Mouse (Mus musculus) CH12.LX (cell line): ENCODE measurements at regions not wholly inside any gene's neighbourhood (a gene's known extent, or its start where the extent isn't known, plus 50 kb on each side); places are given as distances from the start of the nearest gene placed in this dataset.

Experiments
- DNase-seq: peaks from one replicate; pipeline ENCODE4 v3.0.0-alpha.2; 2013; ENCODE audit errors: extremely low read depth
- H3K27ac ChIP-seq: 2 replicates; pipeline ENCODE4 v1.5.1; 2012; ENCODE audit warnings: low read depth, mild to moderate bottlenecking, control low read depth, moderate library complexity; ENCODE audit not compliant: insufficient read depth
- H3K27me3 ChIP-seq: replicated peaks from 2 replicates; pipeline ENCODE3; 2012; ENCODE audit warnings: inconsistent platforms
- H3K36me3 ChIP-seq, 2 experiments: replicated peaks in 1 of 2; 2 replicates each; pipeline versions ENCODE3 to v1.6.1; 2012; ENCODE audit warnings: inconsistent platforms in 1 of 2, low read length in 1 of 2, mild to moderate bottlenecking in 1 of 2, mixed read lengths in 1 of 2, moderate library complexity in 1 of 2; ENCODE audit not compliant: control insufficient read depth in 1 of 2, insufficient read depth in 1 of 2
- H3K4me1 ChIP-seq, 2 experiments: 2 replicates each; pipeline ENCODE4 v1.6.1; 2012; ENCODE audit warnings: inconsistent platforms in 1 of 2, moderate library complexity in 1 of 2; ENCODE audit not compliant: insufficient read depth in 2 of 2, control insufficient read depth in 1 of 2
- H3K4me2 ChIP-seq: 2 replicates; pipeline ENCODE4 v1.6.1; 2012; ENCODE audit warnings: low read depth, mild to moderate bottlenecking, control low read depth; ENCODE audit not compliant: poor library complexity, insufficient read depth, severe bottlenecking
- H3K4me3 ChIP-seq, 3 experiments: fragments of 150-350 bp in 1 of 3; sonication (generic) in 1 of 3; replicated peaks in 1 of 3; 2 replicates each; pipeline versions ENCODE3 to v1.5.1; 2011 to 2012; ENCODE audit warnings: low read depth in 2 of 3, low read length in 2 of 3, mild to moderate bottlenecking in 2 of 3, moderate library complexity in 2 of 3, control low read depth in 1 of 3, improper control_type of control experiment in 1 of 3, inconsistent platforms in 1 of 3, mixed read lengths in 1 of 3; ENCODE audit not compliant: poor library complexity in 1 of 3
- H3K79me2 ChIP-seq: replicated peaks from 2 replicates; pipeline ENCODE4 v1.6.1; 2012; ENCODE audit warnings: mild to moderate bottlenecking, moderate library complexity; ENCODE audit not compliant: control insufficient read depth, poor library complexity, insufficient read depth, severe bottlenecking; ENCODE audit errors: extremely low read depth
- H3K9ac ChIP-seq: 2 replicates; pipeline ENCODE4 v1.6.1; 2012; ENCODE audit warnings: low read depth, mild to moderate bottlenecking, control low read depth, moderate library complexity; ENCODE audit not compliant: insufficient read depth
- H3K9me3 ChIP-seq: replicated peaks from 2 replicates; pipeline ENCODE3; 2012; ENCODE audit warnings: low read length, inconsistent platforms, mixed read lengths
- EP300 ChIP-seq: IDR thresholded peaks from 2 replicates; pipeline ENCODE4 v1.6.1; 2011; ENCODE audit warnings: low read length, improper control_type of control experiment
- GABPA ChIP-seq: IDR thresholded peaks from 2 replicates; pipeline ENCODE4 v1.6.1; 2012; ENCODE audit warnings: low read depth, low read length, improper control_type of control experiment, inconsistent platforms; ENCODE audit not compliant: insufficient replicate concordance
- MAFK ChIP-seq: IDR thresholded peaks from 2 replicates; pipeline ENCODE4 v1.6.1; 2011; ENCODE audit warnings: low read length, improper control_type of control experiment; ENCODE audit not compliant: insufficient replicate concordance
- MAX ChIP-seq: IDR thresholded peaks from 2 replicates; pipeline ENCODE4 v1.6.1; 2011; ENCODE audit warnings: low read length, improper control_type of control experiment
- MAZ ChIP-seq: IDR thresholded peaks from 2 replicates; pipeline ENCODE4 v1.6.1; 2012; ENCODE audit warnings: low read depth, mild to moderate bottlenecking, inconsistent platforms, low read length, improper control_type of control experiment, moderate library complexity
- MEF2A ChIP-seq: IDR thresholded peaks from 2 replicates; pipeline ENCODE4 v1.6.1; 2014; ENCODE audit warnings: low read depth, mild to moderate bottlenecking, inconsistent platforms, low read length, improper control_type of control experiment, borderline replicate concordance
- MXI1 ChIP-seq: IDR thresholded peaks from 2 replicates; pipeline ENCODE4 v1.6.1; 2011; ENCODE audit warnings: mild to moderate bottlenecking, low read depth, low read length, improper control_type of control experiment
- PAX5 ChIP-seq: IDR thresholded peaks from 2 replicates; pipeline ENCODE4 v1.6.1; 2012; ENCODE audit warnings: low read length, inconsistent platforms, mixed read lengths
- POLR2A ChIP-seq: IDR thresholded peaks from 2 replicates; pipeline ENCODE4 v1.6.1; 2011; ENCODE audit warnings: low read depth, mild to moderate bottlenecking, improper control_type of control experiment, low read length
- POLR2AphosphoS2 ChIP-seq: IDR thresholded peaks from 2 replicates; pipeline ENCODE4 v1.6.1; 2011; ENCODE audit warnings: low read depth, low read length, improper control_type of control experiment
- SIN3A ChIP-seq: IDR thresholded peaks from 2 replicates; pipeline ENCODE4 v1.6.1; 2012; ENCODE audit warnings: low read length, improper control_type of control experiment, inconsistent platforms
- SMC3 ChIP-seq: IDR thresholded peaks from 2 replicates; pipeline ENCODE4 v1.6.1; 2011; ENCODE audit warnings: low read depth, low read length, improper control_type of control experiment
- TCF12 ChIP-seq: IDR thresholded peaks from 2 replicates; pipeline ENCODE4 v1.6.1; 2014; ENCODE audit warnings: low read depth, mild to moderate bottlenecking, inconsistent platforms, low read length, improper control_type of control experiment
- ZC3H11A ChIP-seq: IDR thresholded peaks from 2 replicates; pipeline ENCODE4 v1.6.1; 2012; ENCODE audit warnings: low read depth, mild to moderate bottlenecking, inconsistent platforms, low read length, improper control_type of control experiment
- ZMIZ1 ChIP-seq: IDR thresholded peaks from 2 replicates; pipeline ENCODE4 v1.6.1; 2012; ENCODE audit warnings: low read depth, mild to moderate bottlenecking, inconsistent platforms, low read length, improper control_type of control experiment
- dilution Hi-C: fragments of 300-500 bp; cut with MboI; formaldehyde crosslinking; loops from 2 replicates; pipeline ENCODE4 v1.14.3; 2020; ENCODE audit warnings: low sequenced_read_pairs; ENCODE audit not compliant: extremely low pct_unique_long_range_greater_than_20kb, extremely low pct_ligation_motif_present
- in situ Hi-C: fragments of 300-500 bp; cut with MboI; formaldehyde crosslinking; loops from 3 replicates; pipeline ENCODE4 v1.14.3; 2019; ENCODE audit warnings: low sequenced_read_pairs, low pct_ligation_motif_present, low pct_unique_long_range_greater_than_20kb, mixed read lengths

DNA sequence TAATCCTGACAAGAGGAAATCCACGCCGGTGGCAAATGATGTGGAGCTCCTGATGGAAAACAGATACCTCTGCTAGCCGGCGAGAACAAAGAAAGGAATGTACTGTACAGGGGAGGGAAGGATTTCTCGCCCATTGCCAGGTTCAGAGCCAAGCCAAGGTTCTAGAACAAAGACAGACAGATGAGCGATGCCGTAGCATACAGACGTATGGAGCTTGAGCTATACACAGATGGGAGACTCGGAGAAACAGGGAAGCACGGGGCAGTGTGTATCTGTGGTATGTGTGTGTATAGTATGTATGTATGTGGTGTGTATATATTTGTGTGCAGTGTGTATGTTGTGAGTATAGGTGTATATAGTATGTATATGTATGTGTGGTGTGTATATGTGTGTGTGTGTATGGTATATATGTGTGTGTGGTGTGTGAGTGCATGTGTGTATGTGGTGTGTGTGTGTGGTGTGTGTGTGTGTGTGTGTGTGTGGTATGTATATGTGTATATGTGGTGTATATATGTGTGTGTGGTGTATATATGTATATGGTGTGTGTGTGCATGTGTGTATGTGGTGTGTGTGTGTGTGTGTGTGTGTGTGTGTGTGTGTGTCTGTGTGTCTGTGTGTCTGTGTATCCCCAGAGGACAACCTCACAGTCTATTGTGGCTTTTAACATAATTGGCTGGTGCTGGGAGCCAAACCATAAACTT is 140.6 kb downstream of the Cand1 start:
- Histone ChIP-seq H3K27ac (no peak overlapping the region), H3K4me2 (no peak overlapping the region), H3K4me1 (no peaks in the 10 kb centered on the region), H3K79me2 (no peaks in the 10 kb centered on the region), H3K36me3 (no peaks in the 10 kb centered on the region), H3K9ac (no peak overlapping the region), H3K9me3 (no peaks in the 10 kb centered on the region), H3K4me3 (no peak overlapping the region), H3K27me3 (no peaks in the 10 kb centered on the region)
- in situ Hi-C loops (no loop called here), dilution Hi-C loops (no loop called here)
- TF ChIP-seq ZC3H11A, result no peak
- no peak for TF ChIP-seq TCF12
- no peak for TF ChIP-seq POLR2AphosphoS2
- no peak for TF ChIP-seq SMC3
- TF ChIP-seq MEF2A, result no peak
- TF ChIP-seq GABPA, result no peak
- DNase-seq, result no peak

GRCm38 (mm10) chr10:119094166-119094565 is 145.7 kb downstream of the Cand1 start:
- in situ Hi-C loops, result no loop called here
- Histone ChIP-seq H3K4me3 (no peak overlapping the region), H3K27me3 (no peaks in the 10 kb centered on the region), H3K36me3 (no peaks in the 10 kb centered on the region), H3K4me2 (no peak overlapping the region), H3K4me1 (no peaks in the 10 kb centered on the region), H3K9me3 (no peaks in the 10 kb centered on the region), H3K9ac (no peak overlapping the region), H3K27ac (no peak overlapping the region), H3K79me2 (no peaks in the 10 kb centered on the region)
- no peak for DNase-seq
- TF ChIP-seq MAFK, result peak; percentile 54; the same call in 1 of the 2 replicates
- no peak for TF ChIP-seq MAX
- TF ChIP-seq MAZ, result no peak
- TF ChIP-seq ZMIZ1, result no peak
- dilution Hi-C loops, result no loop called here

- H3K27ac ChIP-seq, result no peak overlapping the region
- H3K9me3 ChIP-seq, result no peaks in the 10 kb centered on the region
- H3K79me2 ChIP-seq, result no peaks in the 10 kb centered on the region
- peak; percentile 17 for DNase-seq
- TF ChIP-seq MEF2A (no peak), SIN3A (no peak), EP300 (no peak), MXI1 (no peak), PAX5 (no peak), POLR2A (no peak), MAX (no peak)
- H3K4me3 ChIP-seq, result no peak overlapping the region
- in situ Hi-C loops, result no loop called here
- dilution Hi-C loops, result no loop called here
- no peaks in the 10 kb centered on the region for H3K27me3 ChIP-seq
- no peaks in the 10 kb centered on the region for H3K36me3 ChIP-seq
- peaks cover 0 to 6% of the 10 kb centered on the region in 2 experiments; a peak in 2 of 4 replicates for H3K4me1 ChIP-seq
- no peak overlapping the region for H3K4me2 ChIP-seq
- H3K9ac ChIP-seq, result no peak overlapping the region
Observed at GRCm38 (mm10) chr10:119087886-119088285, 152.0 kb downstream of the Cand1 start.
